Mouse (Mus musculus): ENCODE measurements at regions not wholly inside any gene's neighbourhood (a gene's known extent, or its start where the extent isn't known, plus 50 kb on each side); places are given as distances from the start of the nearest gene placed in this dataset.

- H3K9ac ChIP-seq (ENCODE audit: low read length): no peak overlapping the region
- no peak overlapping the region for H3K27ac ChIP-seq (ENCODE audit: low read length)
- no peak overlapping the region for H3K4me2 ChIP-seq (ENCODE audit: low read depth, low read length)
- no peaks in the 10 kb centered on the region for H3K27me3 ChIP-seq (ENCODE audit: control insufficient read depth, insufficient read depth, low read length)
- no peaks in the 10 kb centered on the region for H3K4me1 ChIP-seq (ENCODE audit: control insufficient read depth, insufficient read depth, low read length)
- no peaks in the 10 kb centered on the region for H3K36me3 ChIP-seq (ENCODE audit: control insufficient read depth, insufficient read depth)
- no peaks in the 10 kb centered on the region for H3K9me3 ChIP-seq (replicated peaks; ENCODE audit: control insufficient read depth, low read length)
- H3K4me3 ChIP-seq (ENCODE audit: low read length): no peak overlapping the region
- 69% methylated on average over 6 of the region's 6 CpGs for WGBS
- no peak for ATAC-seq (replicated peaks; ENCODE audit: extremely low read depth, insufficient read depth, low FRiP score)
Measured at GRCm38 (mm10) chr14:104264919-104265764, 202.7 kb downstream of the Pou4f1 start.

DNA sequence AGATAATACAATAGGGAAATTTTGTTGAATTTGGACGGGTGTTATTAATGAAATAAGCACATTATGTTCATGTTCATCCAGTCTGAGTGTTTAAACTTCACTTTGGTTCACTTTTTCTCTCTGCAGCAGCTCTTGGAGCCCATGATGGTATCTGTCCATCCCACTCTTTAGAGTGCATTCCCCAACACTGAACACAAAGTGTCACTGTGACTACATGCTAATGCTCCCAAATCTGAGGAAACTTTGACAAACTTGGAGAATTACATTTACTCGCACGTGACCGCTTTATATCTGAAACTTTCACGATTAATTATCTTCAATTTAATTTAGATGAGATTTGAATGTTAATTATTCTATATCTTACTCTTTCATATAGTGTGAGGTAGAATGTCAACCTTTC is 250.8 kb downstream of the Pou4f1 start:
- 69% methylated on average over 5 of the region's 5 CpGs for WGBS
- H3K4me1 ChIP-seq (ENCODE audit: control insufficient read depth, insufficient read depth, low read length): no peaks in the 10 kb centered on the region
- no peak overlapping the region for H3K9ac ChIP-seq (ENCODE audit: low read length)
- no peak overlapping the region for H3K4me3 ChIP-seq (ENCODE audit: low read length)
- no peak for ATAC-seq (replicated peaks; ENCODE audit: extremely low read depth, insufficient read depth, low FRiP score)
- no peaks in the 10 kb centered on the region for H3K9me3 ChIP-seq (replicated peaks; ENCODE audit: control insufficient read depth, low read length)
- H3K27me3 ChIP-seq (ENCODE audit: control insufficient read depth, insufficient read depth, low read length): no peaks in the 10 kb centered on the region
- no peak overlapping the region for H3K27ac ChIP-seq (ENCODE audit: low read length)
- no peaks in the 10 kb centered on the region for H3K36me3 ChIP-seq (ENCODE audit: control insufficient read depth, insufficient read depth)
- no peak overlapping the region for H3K4me2 ChIP-seq (ENCODE audit: low read depth, low read length)

GRCm38 (mm10) chr14:104210719-104211118 is 257.1 kb downstream of the Pou4f1 start:
- Histone ChIP-seq H3K9ac (ENCODE audit: low read length) (no peak overlapping the region), H3K4me2 (ENCODE audit: low read depth, low read length) (no peak overlapping the region), H3K36me3 (ENCODE audit: control insufficient read depth, insufficient read depth) (no peaks in the 10 kb centered on the region), H3K9me3 (replicated peaks; ENCODE audit: control insufficient read depth, low read length) (no peaks in the 10 kb centered on the region), H3K4me1 (ENCODE audit: control insufficient read depth, insufficient read depth, low read length) (no peaks in the 10 kb centered on the region), H3K4me3 (ENCODE audit: low read length) (no peak overlapping the region), H3K27me3 (ENCODE audit: control insufficient read depth, insufficient read depth, low read length) (no peaks in the 10 kb centered on the region), H3K27ac (ENCODE audit: low read length) (no peak overlapping the region)
- ATAC-seq (replicated peaks; ENCODE audit: extremely low read depth, insufficient read depth, low FRiP score): no peak
- WGBS: 54% methylated on average over 3 of the region's 3 CpGs

- WGBS: 66% methylated on average over 4 of the region's 4 CpGs
Measured at GRCm38 (mm10) chr14:104208855-104209254, 258.9 kb downstream of the Pou4f1 start.

DNA sequence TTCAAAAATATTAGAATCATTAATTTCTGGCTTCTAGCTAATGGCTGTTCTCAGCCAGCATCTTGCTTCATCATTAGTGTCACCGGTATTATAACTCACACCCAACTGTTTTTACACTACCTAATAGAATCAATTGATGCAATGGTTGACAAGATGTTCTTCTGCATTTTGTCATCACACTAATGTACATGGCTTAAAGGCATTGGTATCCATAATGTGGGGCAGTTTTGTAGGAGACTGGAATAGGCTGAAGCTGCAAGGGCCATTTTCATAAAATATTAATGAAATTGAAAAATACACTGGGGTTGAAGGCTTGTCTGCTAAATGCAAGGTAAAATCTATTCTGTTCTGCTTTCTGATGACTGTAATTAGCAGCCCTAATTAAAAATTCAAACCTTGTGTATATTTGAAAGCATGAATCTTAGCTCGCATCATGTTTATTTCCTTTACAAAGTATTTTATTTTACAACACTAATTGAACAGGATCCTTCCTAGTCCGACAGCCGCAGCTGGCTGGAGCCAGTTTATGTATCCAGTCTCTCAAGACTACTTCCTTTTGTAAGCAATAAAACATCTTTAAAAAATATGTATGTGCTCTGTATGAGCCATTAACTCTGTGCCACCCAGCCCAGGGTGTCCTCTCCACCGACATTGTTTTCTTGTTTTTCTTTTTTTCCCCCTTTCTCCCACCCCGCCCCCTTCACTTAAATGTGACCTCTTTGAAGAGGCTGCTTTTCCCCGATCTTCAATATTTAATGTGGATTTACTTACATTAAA is 259.6 kb downstream of the Pou4f1 start:
- H3K9ac ChIP-seq (ENCODE audit: low read length): no peak overlapping the region
- H3K27ac ChIP-seq (ENCODE audit: low read length): no peak overlapping the region
- no peaks in the 10 kb centered on the region for H3K27me3 ChIP-seq (ENCODE audit: control insufficient read depth, insufficient read depth, low read length)
- no peak for ATAC-seq (replicated peaks; ENCODE audit: extremely low read depth, insufficient read depth, low FRiP score)
- H3K9me3 ChIP-seq (replicated peaks; ENCODE audit: control insufficient read depth, low read length): no peaks in the 10 kb centered on the region
- H3K4me2 ChIP-seq (ENCODE audit: low read depth, low read length): no peak overlapping the region
- WGBS: 73% methylated on average over 7 of the region's 7 CpGs
- no peaks in the 10 kb centered on the region for H3K4me1 ChIP-seq (ENCODE audit: control insufficient read depth, insufficient read depth, low read length)
- H3K4me3 ChIP-seq (ENCODE audit: low read length): no peak overlapping the region
- H3K36me3 ChIP-seq (ENCODE audit: control insufficient read depth, insufficient read depth): no peaks in the 10 kb centered on the region

More at GRCm38 (mm10) chr14:104208855-104209254, 258.9 kb downstream of the Pou4f1 start:
- Histone ChIP-seq H3K9me3 (replicated peaks; ENCODE audit: control insufficient read depth, low read length) (no peaks in the 10 kb centered on the region), H3K4me2 (ENCODE audit: low read depth, low read length) (no peak overlapping the region), H3K27me3 (ENCODE audit: control insufficient read depth, insufficient read depth, low read length) (no peaks in the 10 kb centered on the region), H3K4me1 (ENCODE audit: control insufficient read depth, insufficient read depth, low read length) (no peaks in the 10 kb centered on the region), H3K4me3 (ENCODE audit: low read length) (no peak overlapping the region), H3K27ac (ENCODE audit: low read length) (no peak overlapping the region), H3K9ac (ENCODE audit: low read length) (no peak overlapping the region), H3K36me3 (ENCODE audit: control insufficient read depth, insufficient read depth) (no peaks in the 10 kb centered on the region)
- ATAC-seq (replicated peaks; ENCODE audit: extremely low read depth, insufficient read depth, low FRiP score): no peak

- WGBS: 41% methylated on average over 2 of the region's 2 CpGs
- Histone ChIP-seq H3K4me1 (ENCODE audit: control insufficient read depth, insufficient read depth, low read length) (no peaks in the 10 kb centered on the region), H3K9ac (ENCODE audit: low read length) (no peak overlapping the region), H3K27me3 (ENCODE audit: control insufficient read depth, insufficient read depth, low read length) (no peaks in the 10 kb centered on the region), H3K4me2 (ENCODE audit: low read depth, low read length) (no peak overlapping the region), H3K9me3 (replicated peaks; ENCODE audit: control insufficient read depth, low read length) (no peaks in the 10 kb centered on the region), H3K27ac (ENCODE audit: low read length) (no peak overlapping the region), H3K4me3 (ENCODE audit: low read length) (no peak overlapping the region), H3K36me3 (ENCODE audit: control insufficient read depth, insufficient read depth) (no peaks in the 10 kb centered on the region)
- ATAC-seq (replicated peaks; ENCODE audit: extremely low read depth, insufficient read depth, low FRiP score): no peak
Measured at GRCm38 (mm10) chr14:104206602-104207001, 261.2 kb downstream of the Pou4f1 start.

DNA sequence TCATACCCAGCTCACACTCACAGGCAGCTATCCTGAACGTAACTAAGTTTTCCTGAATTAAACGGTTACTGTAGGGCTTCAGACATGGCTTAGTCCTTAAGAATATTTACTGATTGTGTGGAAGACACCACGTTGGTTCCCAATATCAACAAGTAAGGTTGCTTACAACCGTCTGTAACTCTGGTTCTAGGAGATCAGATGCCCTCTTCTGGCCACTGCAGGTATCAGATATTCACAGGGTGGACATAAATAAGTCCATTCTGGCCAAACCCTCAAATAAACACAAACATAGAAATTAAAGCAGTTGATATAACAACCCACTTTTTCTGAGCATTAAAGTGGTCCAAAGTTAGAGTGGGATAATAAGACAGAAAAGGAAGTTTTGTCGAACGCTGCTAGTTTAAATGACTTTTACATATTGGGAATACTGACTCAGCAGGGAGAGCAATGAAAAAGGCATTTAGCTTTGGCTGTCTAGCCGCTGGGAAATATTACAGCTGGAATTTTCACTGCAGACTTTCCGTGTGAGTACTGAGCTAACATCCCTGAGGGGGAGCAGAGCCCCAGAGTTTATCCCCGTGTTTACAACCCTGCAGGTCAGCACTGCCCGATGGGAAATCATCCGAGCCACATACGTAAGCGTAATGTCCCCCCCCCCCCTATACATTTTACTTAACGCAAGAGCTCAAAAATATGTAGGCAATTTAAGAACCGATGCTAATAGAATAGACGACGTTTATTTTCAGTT is 264.4 kb downstream of the Pou4f1 start:
- Histone ChIP-seq H3K27me3 (ENCODE audit: control insufficient read depth, insufficient read depth, low read length) (no peaks in the 10 kb centered on the region), H3K4me2 (ENCODE audit: low read depth, low read length) (no peak overlapping the region), H3K27ac (ENCODE audit: low read length) (no peak overlapping the region), H3K36me3 (ENCODE audit: control insufficient read depth, insufficient read depth) (no peaks in the 10 kb centered on the region), H3K9ac (ENCODE audit: low read length) (no peak overlapping the region), H3K4me1 (ENCODE audit: control insufficient read depth, insufficient read depth, low read length) (no peaks in the 10 kb centered on the region), H3K9me3 (replicated peaks; ENCODE audit: control insufficient read depth, low read length) (no peaks in the 10 kb centered on the region), H3K4me3 (ENCODE audit: low read length) (no peak overlapping the region)
- WGBS: 65% methylated on average over 17 of the region's 17 CpGs
- no peak for ATAC-seq (replicated peaks; ENCODE audit: extremely low read depth, insufficient read depth, low FRiP score)

DNA sequence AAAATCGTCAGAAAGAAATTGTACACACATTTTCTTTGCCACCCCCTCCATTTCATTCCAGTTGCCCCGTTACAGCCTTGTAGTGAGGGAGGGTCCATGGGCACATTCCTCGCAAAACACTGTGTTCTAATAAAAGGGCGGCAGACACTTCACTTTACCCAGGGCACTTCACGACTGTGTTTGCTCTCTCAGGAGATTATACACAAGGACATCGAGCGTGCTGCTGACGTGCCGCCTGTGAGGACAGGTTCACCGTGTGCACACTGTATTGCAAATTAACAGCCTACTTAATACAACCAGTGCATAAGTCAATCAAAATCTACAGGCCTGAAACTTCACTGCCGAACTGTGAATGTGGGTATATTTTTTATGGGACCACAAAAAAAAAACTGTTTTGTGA is 274.6 kb downstream of the Pou4f1 start:
- 60% methylated on average over 11 of the region's 11 CpGs for WGBS
- no peaks in the 10 kb centered on the region for H3K27me3 ChIP-seq (ENCODE audit: control insufficient read depth, insufficient read depth, low read length)
- H3K9ac ChIP-seq (ENCODE audit: low read length): no peak overlapping the region
- no peak for ATAC-seq (replicated peaks; ENCODE audit: extremely low read depth, insufficient read depth, low FRiP score)
- H3K4me3 ChIP-seq (ENCODE audit: low read length): no peak overlapping the region
- H3K27ac ChIP-seq (ENCODE audit: low read length): no peak overlapping the region
- no peak overlapping the region for H3K4me2 ChIP-seq (ENCODE audit: low read depth, low read length)
- no peaks in the 10 kb centered on the region for H3K36me3 ChIP-seq (ENCODE audit: control insufficient read depth, insufficient read depth)
- H3K9me3 ChIP-seq (replicated peaks; ENCODE audit: control insufficient read depth, low read length): no peaks in the 10 kb centered on the region
- H3K4me1 ChIP-seq (ENCODE audit: control insufficient read depth, insufficient read depth, low read length): no peaks in the 10 kb centered on the region

- no peak overlapping the region for H3K9ac ChIP-seq (ENCODE audit: low read length)
- H3K4me3 ChIP-seq (ENCODE audit: low read length): no peak overlapping the region
- no peaks in the 10 kb centered on the region for H3K36me3 ChIP-seq (ENCODE audit: control insufficient read depth, insufficient read depth)
- no peaks in the 10 kb centered on the region for H3K27me3 ChIP-seq (ENCODE audit: control insufficient read depth, insufficient read depth, low read length)
- H3K9me3 ChIP-seq (replicated peaks; ENCODE audit: control insufficient read depth, low read length): no peaks in the 10 kb centered on the region
- H3K4me1 ChIP-seq (ENCODE audit: control insufficient read depth, insufficient read depth, low read length): no peaks in the 10 kb centered on the region
- H3K27ac ChIP-seq (ENCODE audit: low read length): no peak overlapping the region
- no peak for ATAC-seq (replicated peaks; ENCODE audit: extremely low read depth, insufficient read depth, low FRiP score)
- H3K4me2 ChIP-seq (ENCODE audit: low read depth, low read length): no peak overlapping the region
Measured at GRCm38 (mm10) chr14:104175122-104175521, 292.7 kb downstream of the Pou4f1 start.

All from heart, embryonic 16.5 days (tissue).